Mouse (Mus musculus) CH12.LX (cell line): ENCODE data around the gene Pllp. TPM values are rescaled to one million over a fixed set of nuclear protein-coding genes. Genes with fewer than 3 reads are reported as not detected.

ENCODE experiments used
- DNase-seq: peaks from one replicate; pipeline ENCODE4 v3.0.0-alpha.2; 2013; ENCODE audit errors: extremely low read depth
- H3K27ac ChIP-seq: 2 replicates; pipeline ENCODE4 v1.5.1; 2012; ENCODE audit warnings: low read depth, mild to moderate bottlenecking, control low read depth, moderate library complexity; ENCODE audit not compliant: insufficient read depth
- H3K27me3 ChIP-seq: replicated peaks from 2 replicates; pipeline ENCODE3; 2012; ENCODE audit warnings: inconsistent platforms
- H3K36me3 ChIP-seq, 2 experiments: replicated peaks in 1 of 2; 2 replicates each; pipeline versions ENCODE3 to v1.6.1; 2012; ENCODE audit warnings: inconsistent platforms in 1 of 2, low read length in 1 of 2, mild to moderate bottlenecking in 1 of 2, mixed read lengths in 1 of 2, moderate library complexity in 1 of 2; ENCODE audit not compliant: control insufficient read depth in 1 of 2, insufficient read depth in 1 of 2
- H3K4me1 ChIP-seq, 2 experiments: 2 replicates each; pipeline ENCODE4 v1.6.1; 2012; ENCODE audit warnings: inconsistent platforms in 1 of 2, moderate library complexity in 1 of 2; ENCODE audit not compliant: insufficient read depth in 2 of 2, control insufficient read depth in 1 of 2
- H3K4me2 ChIP-seq: 2 replicates; pipeline ENCODE4 v1.6.1; 2012; ENCODE audit warnings: low read depth, mild to moderate bottlenecking, control low read depth; ENCODE audit not compliant: poor library complexity, insufficient read depth, severe bottlenecking
- H3K4me3 ChIP-seq, 3 experiments: fragments of 150-350 bp in 1 of 3; sonication (generic) in 1 of 3; replicated peaks in 1 of 3; 2 replicates each; pipeline versions ENCODE3 to v1.5.1; 2011 to 2012; ENCODE audit warnings: low read depth in 2 of 3, low read length in 2 of 3, mild to moderate bottlenecking in 2 of 3, moderate library complexity in 2 of 3, control low read depth in 1 of 3, improper control_type of control experiment in 1 of 3, inconsistent platforms in 1 of 3, mixed read lengths in 1 of 3; ENCODE audit not compliant: poor library complexity in 1 of 3
- H3K79me2 ChIP-seq: replicated peaks from 2 replicates; pipeline ENCODE4 v1.6.1; 2012; ENCODE audit warnings: mild to moderate bottlenecking, moderate library complexity; ENCODE audit not compliant: control insufficient read depth, poor library complexity, insufficient read depth, severe bottlenecking; ENCODE audit errors: extremely low read depth
- H3K9ac ChIP-seq: 2 replicates; pipeline ENCODE4 v1.6.1; 2012; ENCODE audit warnings: low read depth, mild to moderate bottlenecking, control low read depth, moderate library complexity; ENCODE audit not compliant: insufficient read depth
- H3K9me3 ChIP-seq: replicated peaks from 2 replicates; pipeline ENCODE3; 2012; ENCODE audit warnings: low read length, inconsistent platforms, mixed read lengths
- CHD1 ChIP-seq: IDR thresholded peaks from 2 replicates; pipeline ENCODE4 v1.6.1; 2012; ENCODE audit warnings: low read depth, low read length, improper control_type of control experiment, inconsistent platforms
- GABPA ChIP-seq: IDR thresholded peaks from 2 replicates; pipeline ENCODE4 v1.6.1; 2012; ENCODE audit warnings: low read depth, low read length, improper control_type of control experiment, inconsistent platforms; ENCODE audit not compliant: insufficient replicate concordance
- IRF4 ChIP-seq: IDR thresholded peaks from 2 replicates; pipeline ENCODE4 v1.6.1; 2014; ENCODE audit warnings: low read depth, mild to moderate bottlenecking, inconsistent platforms, low read length, improper control_type of control experiment
- JUND ChIP-seq: conservative IDR thresholded peaks from 2 replicates; pipeline ENCODE4 v1.6.1; 2011; ENCODE audit warnings: low read depth, low read length, improper control_type of control experiment
- KAT2A ChIP-seq: IDR thresholded peaks from 2 replicates; pipeline ENCODE4 v1.6.1; 2012; ENCODE audit warnings: low read length, improper control_type of control experiment, inconsistent platforms; ENCODE audit not compliant: insufficient replicate concordance
- MAX ChIP-seq: IDR thresholded peaks from 2 replicates; pipeline ENCODE4 v1.6.1; 2011; ENCODE audit warnings: low read length, improper control_type of control experiment
- MAZ ChIP-seq: IDR thresholded peaks from 2 replicates; pipeline ENCODE4 v1.6.1; 2012; ENCODE audit warnings: low read depth, mild to moderate bottlenecking, inconsistent platforms, low read length, improper control_type of control experiment, moderate library complexity
- MEF2A ChIP-seq: IDR thresholded peaks from 2 replicates; pipeline ENCODE4 v1.6.1; 2014; ENCODE audit warnings: low read depth, mild to moderate bottlenecking, inconsistent platforms, low read length, improper control_type of control experiment, borderline replicate concordance
- MYC ChIP-seq: IDR thresholded peaks from 2 replicates; pipeline ENCODE4 v1.6.1; 2011; ENCODE audit warnings: low read depth, mild to moderate bottlenecking, improper control_type of control experiment, low read length
- NRF1 ChIP-seq: IDR thresholded peaks from 2 replicates; pipeline ENCODE4 v1.6.1; 2014; ENCODE audit warnings: low read depth, mild to moderate bottlenecking, inconsistent platforms, low read length, improper control_type of control experiment, moderate library complexity
- POLR2A ChIP-seq: IDR thresholded peaks from 2 replicates; pipeline ENCODE4 v1.6.1; 2011; ENCODE audit warnings: low read depth, mild to moderate bottlenecking, improper control_type of control experiment, low read length
- POLR2AphosphoS2 ChIP-seq: IDR thresholded peaks from 2 replicates; pipeline ENCODE4 v1.6.1; 2011; ENCODE audit warnings: low read depth, low read length, improper control_type of control experiment
- TCF12 ChIP-seq: IDR thresholded peaks from 2 replicates; pipeline ENCODE4 v1.6.1; 2014; ENCODE audit warnings: low read depth, mild to moderate bottlenecking, inconsistent platforms, low read length, improper control_type of control experiment
- UBTF ChIP-seq: IDR thresholded peaks from 2 replicates; pipeline ENCODE4 v1.6.1; 2012; ENCODE audit warnings: low read depth, mild to moderate bottlenecking, inconsistent platforms, low read length, improper control_type of control experiment, moderate library complexity
- USF1 ChIP-seq: IDR thresholded peaks from 2 replicates; pipeline ENCODE4 v1.6.1; 2014; ENCODE audit warnings: low read depth, mild to moderate bottlenecking, inconsistent platforms, low read length, improper control_type of control experiment
- ZKSCAN1 ChIP-seq: IDR thresholded peaks from 2 replicates; pipeline ENCODE4 v1.6.1; 2012; ENCODE audit warnings: low read depth, inconsistent platforms, low read length, improper control_type of control experiment, borderline replicate concordance
- ZMIZ1 ChIP-seq: IDR thresholded peaks from 2 replicates; pipeline ENCODE4 v1.6.1; 2012; ENCODE audit warnings: low read depth, mild to moderate bottlenecking, inconsistent platforms, low read length, improper control_type of control experiment
- ZNF384 ChIP-seq: IDR thresholded peaks from 2 replicates; pipeline ENCODE4 v1.6.1; 2012; ENCODE audit warnings: low read depth, low read length, improper control_type of control experiment, inconsistent platforms
- dilution Hi-C: fragments of 300-500 bp; cut with MboI; formaldehyde crosslinking; loops from 2 replicates; pipeline ENCODE4 v1.14.3; 2020; ENCODE audit warnings: low sequenced_read_pairs; ENCODE audit not compliant: extremely low pct_unique_long_range_greater_than_20kb, extremely low pct_ligation_motif_present
- in situ Hi-C: fragments of 300-500 bp; cut with MboI; formaldehyde crosslinking; loops from 3 replicates; pipeline ENCODE4 v1.14.3; 2019; ENCODE audit warnings: low sequenced_read_pairs, low pct_ligation_motif_present, low pct_unique_long_range_greater_than_20kb, mixed read lengths
- polyA plus RNA-seq: library from polyadenylated mRNA; unstranded; fragments of >175 nt; gene quantifications from 2 replicates; pipeline ENCODE4 v1.2.1, GENCODE M21; 2012; ENCODE audit warnings: low read depth; ENCODE audit not compliant: insufficient read length
- total RNA-seq, 2 experiments: library from RNA; depleted of rRNA; stranded (reverse); fragments of 300-350 nt in 1 of 2; fragments of >200 nt in 1 of 2; gene quantifications; 2 replicates each; pipeline ENCODE4 v1.2.3; 2012 to 2014

The Pllp gene
- total and polyA plus RNA-seq, 3 experiments, result 5.3 to 29.5 (median 6.1) TPM

- no peak for TF ChIP-seq POLR2A
- TF ChIP-seq, all 38 proteins: peak for 0
Observed at GRCm38 (mm10) chr8:94678582-94678981, 17.5 kb downstream of the Pllp start (continued).

DNA sequence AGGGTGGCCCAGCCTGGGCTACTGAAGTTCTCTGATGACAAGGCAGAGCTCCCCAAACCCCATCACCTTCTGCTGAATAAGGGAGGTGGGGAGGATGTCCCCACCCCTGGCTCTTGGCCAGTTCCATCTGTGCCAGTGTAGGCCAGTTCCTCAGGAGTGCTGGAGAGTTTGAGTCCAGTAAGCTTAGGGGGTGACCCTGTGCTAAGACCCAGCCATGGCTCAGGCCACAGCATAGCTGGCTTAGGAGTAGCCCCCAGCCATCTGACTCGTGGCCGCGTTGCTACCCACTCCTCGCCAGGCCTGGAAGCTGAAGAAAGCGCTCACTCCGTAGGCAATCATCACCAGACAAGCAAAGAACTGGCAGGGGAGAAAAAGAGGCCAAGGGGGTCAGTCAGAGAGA is 20.2 kb downstream of the Pllp start:
- Histone ChIP-seq H3K4me3 (no peak overlapping the region), H3K9ac (no peak overlapping the region), H3K4me1 (peaks cover 0 to 16% of the 10 kb centered on the region in 2 experiments; a peak in 2 of 4 replicates), H3K79me2 (no peaks in the 10 kb centered on the region), H3K4me2 (no peak overlapping the region), H3K9me3 (peaks cover 3% of the 10 kb centered on the region), H3K27ac (no peak overlapping the region), H3K36me3 (peaks cover 49 to 62% of the 10 kb centered on the region in 2 experiments), H3K27me3 (no peaks in the 10 kb centered on the region)
- in situ Hi-C loops, result no loop called here
- no peak for DNase-seq
- TF ChIP-seq MAZ (no peak), KAT2A (no peak), ZKSCAN1 (no peak), USF1 (no peak), MAX (no peak), JUND (no peak), GABPA (no peak), POLR2AphosphoS2 (no peak), MEF2A (no peak), ZNF384 (no peak)
- dilution Hi-C loops, result no loop called here

- Histone ChIP-seq H3K4me3 (no peak overlapping the region), H3K9ac (no peak overlapping the region), H3K9me3 (no peaks in the 10 kb centered on the region), H3K27ac (no peak overlapping the region), H3K4me1 (peaks cover 0 to 16% of the 10 kb centered on the region in 2 experiments; a peak in 2 of 4 replicates), H3K4me2 (no peak overlapping the region), H3K27me3 (no peaks in the 10 kb centered on the region), H3K79me2 (no peaks in the 10 kb centered on the region), H3K36me3 (peaks cover 54 to 73% of the 10 kb centered on the region in 2 experiments)
- no peak for TF ChIP-seq CHD1
- no peak for TF ChIP-seq UBTF
- TF ChIP-seq GABPA, result no peak
- no peak for TF ChIP-seq ZMIZ1
- no peak for TF ChIP-seq NRF1
- TF ChIP-seq IRF4, result no peak
- no peak for TF ChIP-seq MYC
- no peak for TF ChIP-seq TCF12
- in situ Hi-C loops (no loop called here), dilution Hi-C loops (no loop called here)
- DNase-seq, result no peak
Observed at GRCm38 (mm10) chr8:94674384-94674783, 21.7 kb downstream of the Pllp start.
